Mouse (Mus musculus): Measurements from ENCODE around the gene Gtpbp2. TPM values are rescaled to one million over a fixed set of nuclear protein-coding genes. Genes with fewer than 3 reads are reported as not detected.

Gtpbp2 gene
- polyA plus RNA-seq, 1 experiment from 2014 or later: 38.8 TPM

- H3K4me2 ChIP-seq (replicated peaks; ENCODE audit: low read depth, low read length): no peak overlapping the region
- no peaks in the 10 kb centered on the region for H3K27me3 ChIP-seq (replicated peaks; ENCODE audit: insufficient read depth, low read length)
- DNase-seq (ENCODE audit: low spot score) (no peak), ATAC-seq (no peak)
- H3K27ac ChIP-seq (ENCODE audit: low read length): no peak overlapping the region
- WGBS: 86% methylated on average over 10 of the region's 10 CpGs
- peaks cover 12% of the 10 kb centered on the region for H3K36me3 ChIP-seq (ENCODE audit: insufficient read depth, low read length)
- peaks cover 8% of the 10 kb centered on the region; the same call in 1 of the 2 replicates for H3K4me1 ChIP-seq (ENCODE audit: insufficient read depth, low read depth, low read length)
- TF ChIP-seq CTCF (IDR thresholded peaks at IDR 0.05) (no peak), EP300 (IDR thresholded peaks at IDR 0.05) (no peak)
- H3K9me3 ChIP-seq (ENCODE audit: low read length): no peaks in the 10 kb centered on the region
- H3K9ac ChIP-seq (replicated peaks; ENCODE audit: low read depth): no peak overlapping the region
- H3K4me3 ChIP-seq (ENCODE audit: low read depth, low read length): no peak overlapping the region
Observed at GRCm38 (mm10) chr17:46119641-46120040, 41.2 kb upstream of the Gtpbp2 start.

- 98% methylated on average over 4 of the region's 4 CpGs for WGBS
- Histone ChIP-seq H3K27me3 (replicated peaks; ENCODE audit: insufficient read depth, low read length) (no peaks in the 10 kb centered on the region), H3K4me3 (ENCODE audit: low read depth, low read length) (no peak overlapping the region), H3K9ac (replicated peaks; ENCODE audit: low read depth) (no peak overlapping the region), H3K4me1 (ENCODE audit: insufficient read depth, low read depth, low read length) (0 out of 2 replicates have a peak, but pooled peaks cover 4% of the 10 kb centered on the region), H3K4me2 (replicated peaks; ENCODE audit: low read depth, low read length) (no peak overlapping the region), H3K36me3 (ENCODE audit: insufficient read depth, low read length) (peaks cover 29% of the 10 kb centered on the region), H3K9me3 (ENCODE audit: low read length) (no peaks in the 10 kb centered on the region), H3K27ac (ENCODE audit: low read length) (no peak overlapping the region)
- TF ChIP-seq EP300 (IDR thresholded peaks at IDR 0.05) (no peak), CTCF (IDR thresholded peaks at IDR 0.05) (no peak)
- DNase-seq (ENCODE audit: low spot score) (no peak), ATAC-seq (no peak)
Observed at GRCm38 (mm10) chr17:46122791-46123190, 38.0 kb upstream of the Gtpbp2 start.

- WGBS: 95% methylated on average over 4 of the region's 4 CpGs
- DNase-seq (ENCODE audit: low spot score) (no peak), ATAC-seq (no peak)
- H3K4me2 ChIP-seq (replicated peaks; ENCODE audit: low read depth, low read length): no peak overlapping the region
- no peaks in the 10 kb centered on the region for H3K27me3 ChIP-seq (replicated peaks; ENCODE audit: insufficient read depth, low read length)
- H3K9me3 ChIP-seq (ENCODE audit: low read length): no peaks in the 10 kb centered on the region
- H3K27ac ChIP-seq (ENCODE audit: low read length): no peak overlapping the region
- no peak overlapping the region for H3K4me3 ChIP-seq (ENCODE audit: low read depth, low read length)
- H3K9ac ChIP-seq (replicated peaks; ENCODE audit: low read depth): no peak overlapping the region
- no peak for TF ChIP-seq CTCF (IDR thresholded peaks at IDR 0.05)
- peaks cover 34% of the 10 kb centered on the region for H3K36me3 ChIP-seq (ENCODE audit: insufficient read depth, low read length)
- 0 out of 2 replicates have a peak, but pooled peaks cover 4% of the 10 kb centered on the region for H3K4me1 ChIP-seq (ENCODE audit: insufficient read depth, low read depth, low read length)
Observed at GRCm38 (mm10) chr17:46123285-46123684, 37.5 kb upstream of the Gtpbp2 start.

- WGBS: 86% methylated on average over 12 of the region's 12 CpGs
- H3K9me3 ChIP-seq (ENCODE audit: low read length): no peaks in the 10 kb centered on the region
- no peak overlapping the region for H3K27ac ChIP-seq (ENCODE audit: low read length)
- no peak for ATAC-seq
- H3K4me1 ChIP-seq (ENCODE audit: insufficient read depth, low read depth, low read length): 0 out of 2 replicates have a peak, but pooled peaks cover 4% of the 10 kb centered on the region
- H3K4me3 ChIP-seq (ENCODE audit: low read depth, low read length): no peak overlapping the region
- TF ChIP-seq EP300 (IDR thresholded peaks at IDR 0.05) (no peak), CTCF (IDR thresholded peaks at IDR 0.05) (no peak)
- H3K36me3 ChIP-seq (ENCODE audit: insufficient read depth, low read length): peaks cover 43% of the 10 kb centered on the region
- no peaks in the 10 kb centered on the region for H3K27me3 ChIP-seq (replicated peaks; ENCODE audit: insufficient read depth, low read length)
- no peak overlapping the region for H3K4me2 ChIP-seq (replicated peaks; ENCODE audit: low read depth, low read length)
- DNase-seq (ENCODE audit: low spot score): no peak
- no peak overlapping the region for H3K9ac ChIP-seq (replicated peaks; ENCODE audit: low read depth)
Observed at GRCm38 (mm10) chr17:46123953-46124700, 36.7 kb upstream of the Gtpbp2 start.

- ATAC-seq: peak; percentile 79
- WGBS: 31% methylated on average over 6 of the region's 6 CpGs
- Histone ChIP-seq H3K4me2 (replicated peaks; ENCODE audit: low read depth, low read length) (no peak overlapping the region), H3K9ac (replicated peaks; ENCODE audit: low read depth) (no peak overlapping the region), H3K27ac (ENCODE audit: low read length) (peak overlapping the region; percentile 8; the same call in 1 of the 2 replicates), H3K9me3 (ENCODE audit: low read length) (no peaks in the 10 kb centered on the region), H3K4me3 (ENCODE audit: low read depth, low read length) (no peak overlapping the region), H3K27me3 (replicated peaks; ENCODE audit: insufficient read depth, low read length) (no peaks in the 10 kb centered on the region), H3K4me1 (ENCODE audit: insufficient read depth, low read depth, low read length) (0 out of 2 replicates have a peak, but pooled peaks cover 4% of the 10 kb centered on the region), H3K36me3 (ENCODE audit: insufficient read depth, low read length) (peaks cover 44% of the 10 kb centered on the region)
- DNase-seq (ENCODE audit: low spot score): peak; percentile 73
- no peak for TF ChIP-seq CTCF (IDR thresholded peaks at IDR 0.05)
- TF ChIP-seq EP300 (IDR thresholded peaks at IDR 0.05): peak; percentile 61
Observed at GRCm38 (mm10) chr17:46126608-46127007, 34.2 kb upstream of the Gtpbp2 start.

GRCm38 (mm10) chr17:46127814-46128493, 32.9 kb upstream of the Gtpbp2 start:
- Histone ChIP-seq H3K9ac (replicated peaks; ENCODE audit: low read depth) (no peak overlapping the region), H3K27ac (ENCODE audit: low read length) (no peak overlapping the region), H3K36me3 (ENCODE audit: insufficient read depth, low read length) (peaks cover 35% of the 10 kb centered on the region), H3K4me2 (replicated peaks; ENCODE audit: low read depth, low read length) (no peak overlapping the region), H3K9me3 (ENCODE audit: low read length) (no peaks in the 10 kb centered on the region), H3K4me1 (ENCODE audit: insufficient read depth, low read depth, low read length) (0 out of 2 replicates have a peak, but pooled peaks cover 4% of the 10 kb centered on the region), H3K4me3 (ENCODE audit: low read depth, low read length) (no peak overlapping the region), H3K27me3 (replicated peaks; ENCODE audit: insufficient read depth, low read length) (no peaks in the 10 kb centered on the region)
- 50% methylated on average over 5 of the region's 6 CpGs for WGBS
- TF ChIP-seq CTCF (IDR thresholded peaks at IDR 0.05) (no peak; the same call in 1 of the 2 replicates), EP300 (IDR thresholded peaks at IDR 0.05) (no peak)
- ATAC-seq (no peak), DNase-seq (ENCODE audit: low spot score) (no peak)
